Mouse (Mus musculus): ENCODE measurements around the gene Mtf1. TPM values are rescaled to one million over a fixed set of nuclear protein-coding genes. Genes with fewer than 3 reads are reported as not detected.

Mtf1 gene
- total RNA-seq, 1 experiment from 2014 or later: 22.7 TPM

DNA sequence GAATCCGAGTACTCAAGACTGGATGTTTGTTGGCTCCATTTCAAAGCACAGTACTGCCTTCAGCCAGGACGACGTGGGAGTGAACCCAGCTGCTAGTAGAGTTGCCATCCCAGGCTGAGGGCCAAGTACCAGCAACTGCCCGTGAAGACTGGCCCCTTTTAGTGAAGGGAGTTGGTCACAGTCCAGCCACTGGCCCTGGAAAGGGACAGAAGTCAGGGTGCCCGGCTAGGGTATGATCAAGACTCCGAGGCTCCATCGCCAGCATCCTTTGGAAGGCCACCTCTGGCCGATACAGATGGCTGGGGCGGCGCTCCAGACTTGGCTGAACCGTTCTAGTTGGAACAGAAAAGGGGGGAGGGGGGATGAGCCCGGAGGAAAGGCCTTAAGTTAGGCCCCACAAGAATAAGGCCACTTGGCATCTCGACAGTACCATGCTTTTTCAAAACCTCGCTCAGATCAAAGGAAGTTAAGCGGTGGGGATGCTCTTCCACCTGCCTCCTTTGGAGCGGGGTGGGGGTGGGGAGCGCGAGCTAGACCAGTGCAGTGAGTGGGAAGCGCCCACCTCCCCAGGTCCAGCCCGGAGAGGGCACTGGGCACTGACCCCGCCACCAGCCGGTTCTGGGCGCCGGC lies 47.8 kb downstream of the Mtf1 start:
- ATAC-seq (ENCODE audit: extremely low read depth, insufficient number of reproducible peaks, low FRiP score, poor library complexity, severe bottlenecking): no peak

GRCm38 (mm10) chr4:124850261-124850913 lies 48.5 kb downstream of the Mtf1 start, which contains the start of gene Yrdc:
Yrdc (plus strand) TSS chr4:124850679.
- peak; percentile 79 for ATAC-seq (ENCODE audit: extremely low read depth, insufficient number of reproducible peaks, low FRiP score, poor library complexity, severe bottlenecking)

DNA sequence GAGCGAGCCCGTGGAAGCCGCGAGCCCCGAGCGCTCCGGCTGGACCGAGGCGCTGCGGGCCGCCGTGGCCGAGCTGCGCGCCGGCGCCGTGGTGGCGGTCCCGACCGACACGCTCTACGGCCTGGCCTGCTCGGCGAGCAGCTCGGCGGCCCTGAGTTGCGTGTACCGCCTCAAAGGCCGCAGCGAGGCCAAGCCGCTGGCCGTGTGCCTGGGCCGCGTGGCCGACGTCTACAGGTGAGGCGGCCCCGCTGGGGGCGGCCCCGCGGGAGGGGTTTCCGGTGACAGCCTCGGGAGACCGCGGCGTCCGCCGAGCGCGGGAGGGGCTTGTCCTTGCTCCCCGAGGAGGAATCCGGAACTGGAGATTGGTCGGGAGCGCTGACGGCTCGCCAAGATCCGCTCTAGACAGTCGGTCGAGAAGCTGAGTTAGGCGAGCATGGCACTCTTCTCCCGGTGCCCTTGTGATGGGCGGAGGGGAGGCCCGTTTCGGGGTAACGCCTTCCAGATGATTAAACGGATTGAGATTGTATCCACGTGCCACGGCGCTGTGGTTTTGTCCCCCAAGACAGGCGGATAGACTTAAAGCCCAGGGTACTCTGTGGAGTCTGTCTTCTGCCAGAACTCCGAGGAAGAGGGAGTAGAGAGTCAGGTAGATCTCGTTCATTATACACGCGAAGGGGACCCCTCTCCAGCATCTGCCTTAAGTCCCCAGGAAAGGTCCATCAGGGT lies 49.2 kb downstream of the Mtf1 start, which contains the start of gene 1110065P20Rik:
TSS of gene 1110065P20Rik (minus strand) at position 264 of the 726 bp plus-strand sequence.
- ATAC-seq (ENCODE audit: extremely low read depth, insufficient number of reproducible peaks, low FRiP score, poor library complexity, severe bottlenecking): peak; percentile 14; the same call in 1 of the 2 replicates

GRCm38 (mm10) chr4:124856294-124856693 lies 54.4 kb downstream of the Mtf1 start:
- ATAC-seq (ENCODE audit: extremely low read depth, insufficient number of reproducible peaks, low FRiP score, poor library complexity, severe bottlenecking): no peak

GRCm38 (mm10) chr4:124858370-124858769 lies 56.5 kb downstream of the Mtf1 start:
- ATAC-seq (ENCODE audit: extremely low read depth, insufficient number of reproducible peaks, low FRiP score, poor library complexity, severe bottlenecking): no peak

GRCm38 (mm10) chr4:124860446-124860845 lies 58.5 kb downstream of the Mtf1 start:
- ATAC-seq (ENCODE audit: extremely low read depth, insufficient number of reproducible peaks, low FRiP score, poor library complexity, severe bottlenecking): no peak

GRCm38 (mm10) chr4:124861283-124862188 lies 59.6 kb downstream of the Mtf1 start, which contains the start of gene Maneal:
Maneal (minus strand) TSS chr4:124862171.
- ATAC-seq (ENCODE audit: extremely low read depth, insufficient number of reproducible peaks, low FRiP score, poor library complexity, severe bottlenecking): no peak

- no peak for ATAC-seq (ENCODE audit: extremely low read depth, insufficient number of reproducible peaks, low FRiP score, poor library complexity, severe bottlenecking)
These were observed 70.8 kb downstream of the Mtf1 start for GRCm38 (mm10) chr4:124872719-124873118.

GRCm38 (mm10) chr4:124880599-124880998 lies 78.7 kb downstream of the Mtf1 start, which contains the start of gene Epha10:
Epha10 (plus strand) TSS chr4:124880899.
- ATAC-seq (ENCODE audit: extremely low read depth, insufficient number of reproducible peaks, low FRiP score, poor library complexity, severe bottlenecking): no peak

DNA sequence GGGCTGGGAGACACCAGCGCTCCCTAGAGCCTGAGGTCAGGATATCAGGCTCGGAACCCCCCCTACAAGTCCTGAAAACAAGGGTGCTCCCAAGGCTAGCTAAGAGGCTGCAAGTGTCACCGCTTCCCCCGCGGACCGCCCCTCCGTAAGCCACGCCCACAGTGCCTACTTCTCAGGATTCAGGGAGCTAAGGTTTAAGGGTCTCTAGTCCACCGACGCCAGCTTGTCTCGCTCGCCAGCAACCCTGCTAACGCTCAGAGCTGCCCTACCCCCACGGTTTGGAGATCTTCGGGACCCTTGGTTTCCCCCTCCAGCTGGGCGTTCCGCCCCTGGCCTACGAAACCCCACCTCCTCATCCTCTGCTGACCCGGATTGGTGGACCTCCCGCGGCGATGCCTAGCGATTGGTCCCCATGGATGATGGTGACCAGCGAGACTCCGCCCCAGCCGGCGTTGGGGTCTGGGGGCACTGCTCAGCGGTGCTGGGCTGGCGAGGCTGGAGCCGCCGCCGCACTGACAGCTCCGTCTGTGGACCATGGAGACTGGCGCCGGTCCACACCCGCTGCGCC lies 79.5 kb downstream of the Mtf1 start:
- ATAC-seq (ENCODE audit: extremely low read depth, insufficient number of reproducible peaks, low FRiP score, poor library complexity, severe bottlenecking): no peak

GRCm38 (mm10) chr4:124882151-124882729 lies 80.3 kb downstream of the Mtf1 start:
- no peak for ATAC-seq (ENCODE audit: extremely low read depth, insufficient number of reproducible peaks, low FRiP score, poor library complexity, severe bottlenecking)

DNA sequence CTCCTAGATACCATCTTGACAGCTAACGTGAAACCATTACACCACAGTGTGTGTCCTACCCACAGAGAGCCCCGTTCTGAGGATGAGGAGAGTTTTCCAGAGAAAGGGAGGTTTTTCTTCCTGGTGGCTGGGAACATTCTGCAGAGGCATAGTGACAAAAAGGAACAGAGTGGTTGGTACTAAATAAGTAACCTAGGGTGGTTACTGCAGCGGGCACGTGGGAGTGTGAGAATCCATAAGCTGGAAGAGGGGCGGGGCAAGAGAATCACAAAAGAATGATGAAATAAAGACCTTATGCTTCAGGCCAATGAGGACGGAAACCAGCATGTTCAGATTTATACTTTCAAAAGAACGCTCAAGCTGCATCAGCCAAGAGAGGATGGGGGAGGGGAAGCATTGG lies 86.8 kb downstream of the Mtf1 start:
- ATAC-seq (ENCODE audit: extremely low read depth, insufficient number of reproducible peaks, low FRiP score, poor library complexity, severe bottlenecking): no peak

DNA sequence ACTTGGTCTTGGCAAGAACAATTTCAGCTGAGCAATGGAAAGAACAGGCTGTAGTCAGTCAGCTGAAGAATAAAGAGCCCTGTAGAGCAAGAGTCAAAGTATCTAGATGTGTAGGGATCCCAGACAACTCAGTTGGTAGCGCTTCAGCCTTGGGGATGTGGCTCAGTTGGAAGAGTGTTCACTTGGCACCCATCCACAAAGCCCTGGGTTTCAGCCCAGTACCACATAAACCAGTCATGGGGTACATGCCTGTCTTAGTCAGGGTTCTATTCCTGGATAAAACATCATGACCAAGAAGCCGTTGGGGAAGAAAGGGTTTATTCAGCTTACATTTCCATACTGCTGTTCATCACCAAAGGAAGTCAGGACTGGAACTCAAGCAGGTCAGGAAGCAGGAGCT lies 88.0 kb downstream of the Mtf1 start:
- no peak for ATAC-seq (ENCODE audit: extremely low read depth, insufficient number of reproducible peaks, low FRiP score, poor library complexity, severe bottlenecking)

GRCm38 (mm10) chr4:124890831-124891230 lies 88.9 kb downstream of the Mtf1 start:
- no peak for ATAC-seq (ENCODE audit: extremely low read depth, insufficient number of reproducible peaks, low FRiP score, poor library complexity, severe bottlenecking)

- no peak for ATAC-seq (ENCODE audit: extremely low read depth, insufficient number of reproducible peaks, low FRiP score, poor library complexity, severe bottlenecking)
These were observed 91.9 kb downstream of the Mtf1 start for GRCm38 (mm10) chr4:124893769-124894168.

- no peak for ATAC-seq (ENCODE audit: extremely low read depth, insufficient number of reproducible peaks, low FRiP score, poor library complexity, severe bottlenecking)
These were observed 92.9 kb downstream of the Mtf1 start for GRCm38 (mm10) chr4:124894508-124895428.

DNA sequence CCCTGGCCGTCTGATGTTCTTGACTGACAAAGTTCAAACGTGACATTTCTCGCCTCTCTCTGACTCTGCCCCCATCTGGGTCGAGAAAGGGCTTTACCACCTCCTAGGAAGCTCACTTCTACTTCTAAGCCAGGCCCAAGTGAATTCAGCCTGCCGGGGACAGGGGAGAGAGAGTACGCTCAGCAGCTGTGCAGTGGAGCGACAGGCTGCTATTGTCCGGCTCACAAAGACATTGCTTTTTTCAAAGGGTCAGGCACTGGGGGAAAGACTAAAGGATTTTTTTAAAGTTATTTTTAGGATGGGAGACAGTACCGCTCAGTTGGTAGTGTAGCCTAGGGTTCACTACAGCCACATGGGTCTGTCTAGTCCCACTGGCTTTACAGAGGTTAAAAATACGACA lies 96.5 kb downstream of the Mtf1 start:
- ATAC-seq (ENCODE audit: extremely low read depth, insufficient number of reproducible peaks, low FRiP score, poor library complexity, severe bottlenecking): no peak

Data from neutrophil, adult 5-6 weeks (primary cell).